23 mouse cellular contexts compared by ENCODE assay signal in genomic region chr16:40866733-40867132, GRCm38 (mm10).
DNase-seq lines count a peak whose midpoint lies in the region; ATAC-seq lines count a peak whose summit lies in the region.
"Had no signal": no experiment of that assay in that cellular context is flagged by ENCODE, and none has a peak within 500 bp of the region (broad histone marks: within the 10 kb centered on the region; RNA-seq: fewer than 3 reads in every experiment).

No protein-coding gene starts in this region.

- intact Hi-C loops in gastrocnemius, postnatal 14 days (cut with DNase I; ENCODE audit: low total_unique reads) = no loop called here

- H3K27me3 ChIP-seq in liver, embryonic 12.5 days (replicated peaks) = no peaks in the 10 kb centered on the region
- H3K27me3 ChIP-seq: CH12.LX, Patski had no signal

- no peak overlapping the region for H3K4me3 ChIP-seq in liver, embryonic 12.5 days

- no peaks in the 10 kb centered on the region for H3K36me3 ChIP-seq in liver, embryonic 12.5 days
- H3K36me3 ChIP-seq: G1E had no signal

- H3K4me2 ChIP-seq in liver, embryonic 12.5 days = no peak overlapping the region

- DNase-seq in cerebellum, adult 18-20 months = no peak
- no peak for DNase-seq in frontal cortex, postnatal 25 days (ENCODE audit: low spot score in 2 of 2)
- peak; percentile 55 for DNase-seq in brain, adult 2 months (ENCODE audit: low read depth, low spot score)
- peak; percentile 22 for DNase-seq in telencephalon, adult 2 months (ENCODE audit: low read depth, low spot score)
- DNase-seq in gastrocnemius, postnatal 14 days = no peak
- DNase-seq: adrenal gland, adult 2 months; adrenal gland, adult 8-10 months; adrenal gland, postnatal 10 days; adrenal gland, postnatal 14 days; adrenal gland, postnatal 25 days; adrenal gland, postnatal 36 days; B cell, adult 2 months; cerebellum, adult 11 months; cerebellum, adult 11-12 months; cerebellum, adult 8-10 months had no signal

- H3K9me3 ChIP-seq in liver, embryonic 12.5 days (replicated peaks) = no peaks in the 10 kb centered on the region
- H3K9me3 ChIP-seq: G1E had no signal

- no peak overlapping the region for H3K9ac ChIP-seq in liver, embryonic 12.5 days

- 0 out of 2 replicates have a peak, but pooled peaks have one; percentile 20 for ATAC-seq in cerebellum, adult (ENCODE audit: insufficient number of reproducible peaks, low FRiP score, low TSS enrichment)
- ATAC-seq in frontal cortex, adult (ENCODE audit: low TSS enrichment) = peak; percentile 85
- no peak for ATAC-seq in liver, embryonic 12.5 days
- ATAC-seq: activated CD4-positive, CD25-positive, alpha-beta regulatory T cell, adult 4 months; CD4-positive, CD25-positive, alpha-beta regulatory T cell, adult 4 months; Patski had no signal

- H3K4me1 ChIP-seq in liver, embryonic 12.5 days = no peaks in the 10 kb centered on the region

- H3K27ac ChIP-seq in liver, embryonic 12.5 days = no peak overlapping the region

Comparison
In these comparisons a context has a peak if more than half of its experiments do, and no peak if none do; other contexts are left out.
1. DNase-seq: peak in brain, adult 2 months (single experiment) and telencephalon, adult 2 months (single experiment); none in cerebellum, adult 18-20 months (0 of 2), frontal cortex, postnatal 25 days (0 of 2) and gastrocnemius, postnatal 14 days (single experiment).